Mouse (Mus musculus): Measurements from ENCODE around the gene Fam107b. TPM values are rescaled to one million over a fixed set of nuclear protein-coding genes. Genes with fewer than 3 reads are reported as not detected.

The Fam107b gene
- 41.0 and 44.7 TPM in 2 replicates for polyA plus RNA-seq (2015; fragmentation: Nextera tagmentation; extraction: Ambion mirVana)

GRCm38 (mm10) chr2:3570186-3570585 lies at the start of gene Fam107b:
Fam107b (plus strand) TSS chr2:3570488.
- Histone ChIP-seq H3K27ac (no peak within 1 kb of the TSS), H3K27me3 (replicated peaks) (no peaks in the 10 kb centered on the region), H3K4me2 (replicated peaks) (no peak within 1 kb of the TSS), H3K9ac (no peak within 1 kb of the TSS), H3K9me3 (no peaks in the 10 kb centered on the region), H3K4me3 (replicated peaks) (no peak within 1 kb of the TSS), H3K4me1 (replicated peaks) (no peaks in the 10 kb centered on the region), H3K36me3 (no peaks in the 10 kb centered on the region)
- 73% methylated on average over 12 of the region's 12 CpGs for WGBS
- no peak for ATAC-seq

- no peaks in the 10 kb centered on the region for H3K9me3 ChIP-seq
- 70% methylated on average over 4 of the region's 4 CpGs for WGBS
- no peak overlapping the region for H3K4me3 ChIP-seq (replicated peaks)
- no peak overlapping the region for H3K4me2 ChIP-seq (replicated peaks)
- no peaks in the 10 kb centered on the region for H3K4me1 ChIP-seq (replicated peaks)
- ATAC-seq, result no peak
- H3K27me3 ChIP-seq (replicated peaks), result no peaks in the 10 kb centered on the region
- H3K27ac ChIP-seq, result no peak overlapping the region
- no peaks in the 10 kb centered on the region for H3K36me3 ChIP-seq
- no peak overlapping the region for H3K9ac ChIP-seq
Observed at GRCm38 (mm10) chr2:3522558-3522957, 47.7 kb upstream of the Fam107b start.

- no peaks in the 10 kb centered on the region for H3K9me3 ChIP-seq
- no peak overlapping the region for H3K4me2 ChIP-seq (replicated peaks)
- no peak for ATAC-seq
- H3K27ac ChIP-seq, result no peak overlapping the region
- no peaks in the 10 kb centered on the region for H3K27me3 ChIP-seq (replicated peaks)
- no peak overlapping the region for H3K4me3 ChIP-seq (replicated peaks)
- H3K36me3 ChIP-seq, result no peaks in the 10 kb centered on the region
- H3K4me1 ChIP-seq (replicated peaks), result no peaks in the 10 kb centered on the region
- WGBS, result 77% methylated on average over 6 of the region's 6 CpGs
- H3K9ac ChIP-seq, result no peak overlapping the region
Observed at GRCm38 (mm10) chr2:3526288-3526687, 44.0 kb upstream of the Fam107b start.

GRCm38 (mm10) chr2:3541307-3542079 lies 28.8 kb upstream of the Fam107b start:
- Histone ChIP-seq H3K27ac (no peak overlapping the region), H3K4me3 (replicated peaks) (no peak overlapping the region), H3K9me3 (no peaks in the 10 kb centered on the region), H3K4me2 (replicated peaks) (no peak overlapping the region), H3K4me1 (replicated peaks) (peaks cover 8% of the 10 kb centered on the region; the same call in 1 of the 2 replicates), H3K36me3 (no peaks in the 10 kb centered on the region), H3K9ac (no peak overlapping the region), H3K27me3 (replicated peaks) (no peaks in the 10 kb centered on the region)
- 0 out of 2 replicates have a peak, but pooled peaks have one; percentile 28 for ATAC-seq
- 54% methylated on average over 9 of the region's 9 CpGs for WGBS

- WGBS, result 65% methylated on average over 2 of the region's 2 CpGs
- no peak for ATAC-seq
Observed at GRCm38 (mm10) chr2:3546055-3546454, 24.2 kb upstream of the Fam107b start.

GRCm38 (mm10) chr2:3546588-3546987 lies 23.7 kb upstream of the Fam107b start:
- no peak overlapping the region for H3K4me3 ChIP-seq (replicated peaks)
- H3K4me1 ChIP-seq (replicated peaks), result peaks cover 6% of the 10 kb centered on the region; the same call in 1 of the 2 replicates
- H3K4me2 ChIP-seq (replicated peaks), result no peak overlapping the region
- no peaks in the 10 kb centered on the region for H3K27me3 ChIP-seq (replicated peaks)
- H3K36me3 ChIP-seq, result no peaks in the 10 kb centered on the region
- H3K9me3 ChIP-seq, result no peaks in the 10 kb centered on the region
- H3K9ac ChIP-seq, result no peak overlapping the region
- ATAC-seq, result peak; percentile 49; the same call in 1 of the 2 replicates
- 3% methylated on average over 4 of the region's 4 CpGs for WGBS
- no peak overlapping the region for H3K27ac ChIP-seq

More at GRCm38 (mm10) chr2:3546055-3546454, 24.2 kb upstream of the Fam107b start:
- no peaks in the 10 kb centered on the region for H3K27me3 ChIP-seq (replicated peaks)
- H3K4me1 ChIP-seq (replicated peaks), result peaks cover 8% of the 10 kb centered on the region; the same call in 1 of the 2 replicates
- H3K9ac ChIP-seq, result no peak overlapping the region
- no peaks in the 10 kb centered on the region for H3K36me3 ChIP-seq
- H3K27ac ChIP-seq, result no peak overlapping the region
- H3K4me3 ChIP-seq (replicated peaks), result no peak overlapping the region
- no peaks in the 10 kb centered on the region for H3K9me3 ChIP-seq
- H3K4me2 ChIP-seq (replicated peaks), result no peak overlapping the region

GRCm38 (mm10) chr2:3570606-3571005 lies 318 bp downstream of the Fam107b start:
- H3K27ac ChIP-seq, result no peak overlapping the region

GRCm38 (mm10) chr2:3573883-3574282 lies 3.6 kb downstream of the Fam107b start:
- 81% methylated on average over 7 of the region's 7 CpGs for WGBS
- Histone ChIP-seq H3K27ac (no peak overlapping the region), H3K27me3 (replicated peaks) (no peaks in the 10 kb centered on the region), H3K4me3 (replicated peaks) (no peak overlapping the region), H3K4me2 (replicated peaks) (no peak overlapping the region), H3K9ac (no peak overlapping the region), H3K36me3 (no peaks in the 10 kb centered on the region), H3K9me3 (no peaks in the 10 kb centered on the region), H3K4me1 (replicated peaks) (no peaks in the 10 kb centered on the region)
- ATAC-seq, result no peak

More at GRCm38 (mm10) chr2:3570606-3571005, 318 bp downstream of the Fam107b start:
- Histone ChIP-seq H3K4me1 (replicated peaks) (no peaks in the 10 kb centered on the region), H3K9me3 (no peaks in the 10 kb centered on the region), H3K27me3 (replicated peaks) (no peaks in the 10 kb centered on the region), H3K36me3 (no peaks in the 10 kb centered on the region), H3K9ac (no peak overlapping the region), H3K4me3 (replicated peaks) (no peak overlapping the region), H3K4me2 (replicated peaks) (no peak overlapping the region)
- no peak for ATAC-seq
- 82% methylated on average over 11 of the region's 11 CpGs for WGBS

- Histone ChIP-seq H3K9me3 (no peaks in the 10 kb centered on the region), H3K36me3 (no peaks in the 10 kb centered on the region), H3K9ac (no peak overlapping the region), H3K27ac (no peak overlapping the region), H3K27me3 (replicated peaks) (no peaks in the 10 kb centered on the region), H3K4me3 (replicated peaks) (no peak overlapping the region), H3K4me2 (replicated peaks) (no peak overlapping the region), H3K4me1 (replicated peaks) (no peaks in the 10 kb centered on the region)
- WGBS, result 91% methylated on average over 1 of the region's 1 CpGs
- no peak for ATAC-seq
Observed at GRCm38 (mm10) chr2:3575140-3575539, 4.9 kb downstream of the Fam107b start.

GRCm38 (mm10) chr2:3576346-3576745 lies 6.1 kb downstream of the Fam107b start:
- Histone ChIP-seq H3K4me1 (replicated peaks) (no peaks in the 10 kb centered on the region), H3K4me2 (replicated peaks) (no peak overlapping the region), H3K36me3 (no peaks in the 10 kb centered on the region), H3K9me3 (no peaks in the 10 kb centered on the region), H3K4me3 (replicated peaks) (no peak overlapping the region), H3K27me3 (replicated peaks) (no peaks in the 10 kb centered on the region), H3K27ac (no peak overlapping the region), H3K9ac (no peak overlapping the region)
- WGBS, result 69% methylated on average over 1 of the region's 1 CpGs
- no peak for ATAC-seq

- no peaks in the 10 kb centered on the region for H3K9me3 ChIP-seq
- H3K4me3 ChIP-seq (replicated peaks), result no peak overlapping the region
- no peaks in the 10 kb centered on the region for H3K27me3 ChIP-seq (replicated peaks)
- H3K4me2 ChIP-seq (replicated peaks), result no peak overlapping the region
- no peak overlapping the region for H3K27ac ChIP-seq
- H3K4me1 ChIP-seq (replicated peaks), result no peaks in the 10 kb centered on the region
- no peaks in the 10 kb centered on the region for H3K36me3 ChIP-seq
- no peak overlapping the region for H3K9ac ChIP-seq
- peak; percentile 51; the same call in 1 of the 2 replicates for ATAC-seq
- WGBS, result 29% methylated on average over 1 of the region's 1 CpGs
Observed at GRCm38 (mm10) chr2:3577216-3577615, 6.9 kb downstream of the Fam107b start.

- Histone ChIP-seq H3K9me3 (no peaks in the 10 kb centered on the region), H3K4me3 (replicated peaks) (no peak overlapping the region), H3K4me1 (replicated peaks) (no peaks in the 10 kb centered on the region), H3K36me3 (no peaks in the 10 kb centered on the region), H3K27ac (no peak overlapping the region), H3K27me3 (replicated peaks) (no peaks in the 10 kb centered on the region), H3K9ac (no peak overlapping the region), H3K4me2 (replicated peaks) (no peak overlapping the region)
- no peak for ATAC-seq
- WGBS, result 73% methylated on average over 8 of the region's 8 CpGs
Observed at GRCm38 (mm10) chr2:3578180-3578902, 8.1 kb downstream of the Fam107b start.
